Mouse (Mus musculus): ENCODE measurements around the gene Psmb11. TPM values are rescaled to one million over a fixed set of nuclear protein-coding genes. Genes with fewer than 3 reads are reported as not detected.

Gene Psmb11
- polyA plus RNA-seq, 1 experiment, result 0.01 TPM

GRCm38 (mm10) chr14:54640121-54640520 is 18.9 kb downstream of the Psmb11 start:
- H3K79me2 ChIP-seq (ENCODE audit: control insufficient read depth, insufficient read depth), result no peaks in the 10 kb centered on the region
- no peak overlapping the region for H3K4me3 ChIP-seq (ENCODE audit: insufficient read depth, poor library complexity, severe bottlenecking)
- H3K36me3 ChIP-seq (ENCODE audit: control insufficient read depth, insufficient read depth), result peaks cover 30% of the 10 kb centered on the region
- H3K27me3 ChIP-seq (ENCODE audit: control insufficient read depth, insufficient read depth, insufficient read length), result no peaks in the 10 kb centered on the region
- no peak for TF ChIP-seq USF1 (IDR thresholded peaks at IDR 0.05; ENCODE audit: low read depth)
- TF ChIP-seq CTCF (IDR thresholded peaks at IDR 0.05; ENCODE audit: control insufficient read depth, insufficient read depth, insufficient read length), result no peak
- no peak for TF ChIP-seq MYOG (IDR thresholded peaks at IDR 0.05; ENCODE audit: control insufficient read depth, extremely low read depth, insufficient read length)
- TF ChIP-seq MYOD1 (IDR thresholded peaks at IDR 0.05; ENCODE audit: control insufficient read depth, insufficient read length, low read depth), result no peak
- no peak for TF ChIP-seq CEBPB (IDR thresholded peaks at IDR 0.05; ENCODE audit: low read depth)
- no peak for TF ChIP-seq FOSL1 (IDR thresholded peaks at IDR 0.05; ENCODE audit: insufficient read depth, low read length, poor library complexity, severe bottlenecking)
- no peak for TF ChIP-seq MAX (IDR thresholded peaks at IDR 0.05)
- H3K79me3 ChIP-seq (ENCODE audit: low read depth), result no peaks in the 10 kb centered on the region
- H3ac ChIP-seq (ENCODE audit: control insufficient read depth, insufficient read length, low read depth), result no peak overlapping the region

GRCm38 (mm10) chr14:54640946-54641304 is 19.7 kb downstream of the Psmb11 start, which contains the start of gene Gm17606:
Gene Gm17606 (plus strand): TSS chr14:54640952.
- no peaks in the 10 kb centered on the region for H3K27me3 ChIP-seq (ENCODE audit: control insufficient read depth, insufficient read depth, insufficient read length)
- peak within 1 kb of the TSS; percentile 36 for H3K4me3 ChIP-seq (ENCODE audit: insufficient read depth, poor library complexity, severe bottlenecking)
- H3ac ChIP-seq (ENCODE audit: control insufficient read depth, insufficient read length, low read depth), result peak within 1 kb of the TSS; percentile 89
- H3K36me3 ChIP-seq (ENCODE audit: control insufficient read depth, insufficient read depth), result peaks cover 38% of the 10 kb centered on the region
- H3K79me3 ChIP-seq (ENCODE audit: low read depth), result no peaks in the 10 kb centered on the region
- H3K79me2 ChIP-seq (ENCODE audit: control insufficient read depth, insufficient read depth), result no peaks in the 10 kb centered on the region
- TF ChIP-seq MAX (IDR thresholded peaks at IDR 0.05) (no peak), MYOD1 (IDR thresholded peaks at IDR 0.05; ENCODE audit: control insufficient read depth, insufficient read length, low read depth) (no peak), CEBPB (IDR thresholded peaks at IDR 0.05; ENCODE audit: low read depth) (no peak), FOSL1 (IDR thresholded peaks at IDR 0.05; ENCODE audit: insufficient read depth, low read length, poor library complexity, severe bottlenecking) (no peak), CTCF (IDR thresholded peaks at IDR 0.05; ENCODE audit: control insufficient read depth, insufficient read depth, insufficient read length) (no peak), MYOG (IDR thresholded peaks at IDR 0.05; ENCODE audit: control insufficient read depth, extremely low read depth, insufficient read length) (no peak), USF1 (IDR thresholded peaks at IDR 0.05; ENCODE audit: low read depth) (no peak)

DNA sequence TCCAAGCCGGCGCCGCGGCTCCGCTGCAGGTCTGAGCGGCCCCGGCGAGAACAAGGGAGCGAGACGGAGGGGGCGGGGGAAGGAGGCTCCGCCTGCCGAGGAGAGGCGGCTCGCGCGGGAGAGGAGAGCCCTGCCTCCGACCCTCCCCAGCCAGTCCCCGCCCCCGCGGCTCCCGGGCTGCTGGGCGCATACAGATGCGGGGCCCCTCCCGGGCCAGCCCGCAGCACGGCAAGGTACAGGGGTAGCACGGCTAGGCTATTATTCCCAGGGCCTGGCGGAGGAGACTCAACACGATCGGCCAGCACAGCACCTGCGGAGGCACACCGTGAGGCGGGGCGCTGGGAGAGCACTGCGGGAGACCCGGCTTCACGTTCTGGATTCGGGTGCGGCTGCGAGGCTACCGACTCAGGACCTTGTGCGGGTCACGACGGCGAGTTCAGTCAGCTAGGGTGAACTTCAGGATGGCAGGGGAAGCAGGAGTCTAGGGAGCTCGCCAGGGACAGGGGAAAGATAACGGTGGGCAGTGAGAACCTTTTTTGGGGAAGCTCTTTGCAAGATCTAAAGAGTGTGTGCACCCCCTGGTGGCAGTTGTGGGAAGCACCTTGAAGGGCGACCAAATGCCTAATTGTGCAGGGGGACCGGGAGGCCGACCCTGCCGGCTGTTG is 20.2 kb downstream of the Psmb11 start, which contains the start of gene Cdh24:
Gene Cdh24 (minus strand): TSS at position 60 of the 665 bp plus-strand sequence.
- Histone ChIP-seq H3K27me3 (ENCODE audit: control insufficient read depth, insufficient read depth, insufficient read length) (no peaks in the 10 kb centered on the region), H3K36me3 (ENCODE audit: control insufficient read depth, insufficient read depth) (peaks cover 43% of the 10 kb centered on the region), H3K79me3 (ENCODE audit: low read depth) (no peaks in the 10 kb centered on the region), H3K4me3 (ENCODE audit: insufficient read depth, poor library complexity, severe bottlenecking) (peak within 1 kb of the TSS; percentile 36), H3ac (ENCODE audit: control insufficient read depth, insufficient read length, low read depth) (peak within 1 kb of the TSS; percentile 89), H3K79me2 (ENCODE audit: control insufficient read depth, insufficient read depth) (no peaks in the 10 kb centered on the region)
- TF ChIP-seq CTCF (IDR thresholded peaks at IDR 0.05; ENCODE audit: control insufficient read depth, insufficient read depth, insufficient read length) (peak; percentile 59), MYOG (IDR thresholded peaks at IDR 0.05; ENCODE audit: control insufficient read depth, extremely low read depth, insufficient read length) (no peak), MAX (IDR thresholded peaks at IDR 0.05) (no peak)

DNA sequence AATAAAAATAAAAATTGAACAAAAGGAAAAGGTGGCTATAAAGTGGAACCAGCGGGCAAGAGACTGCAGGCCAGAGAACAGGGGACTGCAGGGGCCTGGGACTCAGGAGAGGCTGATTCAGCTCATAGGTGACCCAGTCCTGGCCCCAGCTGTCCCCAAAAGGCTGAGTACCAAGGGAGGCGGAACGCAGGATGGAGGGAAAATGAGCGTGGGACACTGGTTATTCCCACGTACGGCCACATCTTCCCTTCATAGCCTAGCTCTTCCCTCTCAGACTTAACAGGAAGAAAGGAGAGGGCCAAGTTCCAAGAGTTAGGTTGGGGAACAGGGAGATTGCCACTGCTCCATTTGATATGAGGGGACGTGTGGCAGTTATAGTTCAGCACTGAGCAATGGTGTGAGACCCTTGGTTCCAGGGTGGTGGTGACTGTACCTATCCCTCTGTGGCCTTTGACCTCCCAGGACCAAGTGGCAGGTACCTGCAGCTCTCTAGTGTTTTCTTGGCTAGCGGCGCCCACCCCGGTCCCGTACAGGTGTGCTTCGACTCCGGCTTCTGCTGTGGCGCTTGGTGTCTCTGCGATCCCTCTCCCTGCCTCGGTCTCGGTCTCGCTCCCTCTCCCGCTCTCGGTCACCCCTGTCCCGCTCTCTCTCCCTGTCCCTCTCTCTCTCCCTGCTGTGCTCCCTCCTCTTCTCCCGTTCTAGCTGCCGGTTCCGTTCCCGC is 21.2 kb downstream of the Psmb11 start:
- Histone ChIP-seq H3K36me3 (ENCODE audit: control insufficient read depth, insufficient read depth) (peaks cover 52% of the 10 kb centered on the region), H3ac (ENCODE audit: control insufficient read depth, insufficient read length, low read depth) (no peak overlapping the region), H3K27me3 (ENCODE audit: control insufficient read depth, insufficient read depth, insufficient read length) (no peaks in the 10 kb centered on the region), H3K79me3 (ENCODE audit: low read depth) (no peaks in the 10 kb centered on the region), H3K4me3 (ENCODE audit: insufficient read depth, poor library complexity, severe bottlenecking) (no peak overlapping the region), H3K79me2 (ENCODE audit: control insufficient read depth, insufficient read depth) (peaks cover 2% of the 10 kb centered on the region)
- no peak for TF ChIP-seq CEBPB (IDR thresholded peaks at IDR 0.05; ENCODE audit: low read depth)
- no peak for TF ChIP-seq MAX (IDR thresholded peaks at IDR 0.05)
- no peak for TF ChIP-seq MYOD1 (IDR thresholded peaks at IDR 0.05; ENCODE audit: control insufficient read depth, insufficient read length, low read depth)
- no peak for TF ChIP-seq MYOG (IDR thresholded peaks at IDR 0.05; ENCODE audit: control insufficient read depth, extremely low read depth, insufficient read length)
- no peak for TF ChIP-seq FOSL1 (IDR thresholded peaks at IDR 0.05; ENCODE audit: insufficient read depth, low read length, poor library complexity, severe bottlenecking)

DNA sequence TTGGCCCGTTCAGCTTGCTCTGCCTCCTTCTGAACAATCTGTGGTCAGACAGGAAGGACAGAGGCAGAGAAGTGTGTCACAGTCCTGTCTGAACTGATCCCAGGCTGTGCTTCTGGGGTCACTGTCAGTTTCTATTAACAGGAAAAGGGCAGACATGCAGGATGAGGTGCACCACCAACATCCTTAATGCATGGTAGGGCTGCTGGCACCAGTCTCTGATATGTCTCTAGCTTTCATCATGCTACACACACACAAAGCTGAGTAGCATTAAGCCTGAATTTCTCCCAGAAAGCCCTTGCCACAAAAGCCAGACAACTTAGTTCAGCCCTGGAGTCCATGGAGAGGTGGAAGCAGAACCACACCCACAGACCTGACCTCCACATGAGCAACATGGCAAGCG is 21.8 kb downstream of the Psmb11 start:
- Histone ChIP-seq H3K36me3 (ENCODE audit: control insufficient read depth, insufficient read depth) (peaks cover 58% of the 10 kb centered on the region), H3ac (ENCODE audit: control insufficient read depth, insufficient read length, low read depth) (no peak overlapping the region), H3K27me3 (ENCODE audit: control insufficient read depth, insufficient read depth, insufficient read length) (no peaks in the 10 kb centered on the region), H3K79me3 (ENCODE audit: low read depth) (peaks cover under 1% of the 10 kb centered on the region), H3K79me2 (ENCODE audit: control insufficient read depth, insufficient read depth) (peaks cover 7% of the 10 kb centered on the region), H3K4me3 (ENCODE audit: insufficient read depth, poor library complexity, severe bottlenecking) (no peak overlapping the region)
- TF ChIP-seq CTCF (IDR thresholded peaks at IDR 0.05; ENCODE audit: control insufficient read depth, insufficient read depth, insufficient read length), result no peak
- no peak for TF ChIP-seq USF1 (IDR thresholded peaks at IDR 0.05; ENCODE audit: low read depth)
- no peak for TF ChIP-seq MYOD1 (IDR thresholded peaks at IDR 0.05; ENCODE audit: control insufficient read depth, insufficient read length, low read depth)
- TF ChIP-seq CEBPB (IDR thresholded peaks at IDR 0.05; ENCODE audit: low read depth), result no peak
- no peak for TF ChIP-seq MYOG (IDR thresholded peaks at IDR 0.05; ENCODE audit: control insufficient read depth, extremely low read depth, insufficient read length)
- no peak for TF ChIP-seq FOSL1 (IDR thresholded peaks at IDR 0.05; ENCODE audit: insufficient read depth, low read length, poor library complexity, severe bottlenecking)
- no peak for TF ChIP-seq MAX (IDR thresholded peaks at IDR 0.05)

Measured in C2C12 (cell line).